Mouse (Mus musculus) layer of hippocampus, postnatal 36 days (tissue): Measurements from ENCODE around the gene Os9. TPM values are rescaled to one million over a fixed set of nuclear protein-coding genes. Genes with fewer than 3 reads are reported as not detected.

Experiments used
- DNase-seq, 2 experiments: peaks; one replicate each; pipeline ENCODE4 v3.0.0; 2022
- total RNA-seq, 2 experiments: library from RNA; stranded (reverse); gene quantifications; 2 replicates each; pipeline ENCODE4 v1.2.3; 2021

Os9 gene
- total RNA-seq, 2 experiments from 2014 or later = 97.5 to 99.3 TPM

- DNase-seq = no peak
Observed at GRCm38 (mm10) chr10:127115068-127115467, 5.9 kb downstream of the Os9 start.

- DNase-seq = no peak
Observed at GRCm38 (mm10) chr10:127114408-127114807, 6.5 kb downstream of the Os9 start.

- DNase-seq = no peak
Observed at GRCm38 (mm10) chr10:127111001-127111887, 9.7 kb downstream of the Os9 start.

GRCm38 (mm10) chr10:127108262-127108583 is 12.7 kb downstream of the Os9 start:
- DNase-seq = no peak

GRCm38 (mm10) chr10:127107563-127108261 is 13.2 kb downstream of the Os9 start:
- no peak for DNase-seq

- DNase-seq = no peak
Observed at GRCm38 (mm10) chr10:127103631-127104030, 17.3 kb downstream of the Os9 start.

GRCm38 (mm10) chr10:127101151-127101550 is 19.8 kb downstream of the Os9 start:
- no peak for DNase-seq

- DNase-seq = no peak
Observed at GRCm38 (mm10) chr10:127100414-127100813, 20.5 kb downstream of the Os9 start.

GRCm38 (mm10) chr10:127099868-127100267 is 21.1 kb downstream of the Os9 start:
- DNase-seq = no peak

- DNase-seq = no peak
Observed at GRCm38 (mm10) chr10:127099191-127099590, 21.7 kb downstream of the Os9 start.

- no peak for DNase-seq
Observed at GRCm38 (mm10) chr10:127098514-127098913, 22.4 kb downstream of the Os9 start.

- DNase-seq = no peak
Observed at GRCm38 (mm10) chr10:127094382-127094802, 26.5 kb downstream of the Os9 start.

- no peak for DNase-seq
Observed at GRCm38 (mm10) chr10:127092742-127093141, 28.2 kb downstream of the Os9 start.

- no peak for DNase-seq
Observed at GRCm38 (mm10) chr10:127091507-127092396, 29.2 kb downstream of the Os9 start.

- no peak for DNase-seq
Observed at GRCm38 (mm10) chr10:127090560-127091411, 30.1 kb downstream of the Os9 start.

GRCm38 (mm10) chr10:127085633-127086032 is 35.3 kb downstream of the Os9 start:
- no peak for DNase-seq

- DNase-seq = no peak
Observed at GRCm38 (mm10) chr10:127085052-127085451, 35.9 kb downstream of the Os9 start.

GRCm38 (mm10) chr10:127083915-127084306 is 37.0 kb downstream of the Os9 start:
- DNase-seq = no peak

- no peak for DNase-seq
Observed at GRCm38 (mm10) chr10:127083292-127083914, 37.5 kb downstream of the Os9 start.

- DNase-seq = no peak
Observed at GRCm38 (mm10) chr10:127081996-127082620, 38.8 kb downstream of the Os9 start.
